Mouse (Mus musculus) colon, adult 2 months (tissue): ENCODE data around the gene Mat2a. TPM values are rescaled to one million over a fixed set of nuclear protein-coding genes. Genes with fewer than 3 reads are reported as not detected.

ENCODE experiments used
- polyA plus RNA-seq: library from polyadenylated mRNA; depleted of rRNA; stranded (reverse); fragments of >200 nt; gene quantifications from 2 replicates; pipeline ENCODE4 v1.2.3, GENCODE M21; 2012; rRNA removed

The Mat2a gene
- 129 and 136 TPM in 2 replicates for polyA plus RNA-seq

DNA sequence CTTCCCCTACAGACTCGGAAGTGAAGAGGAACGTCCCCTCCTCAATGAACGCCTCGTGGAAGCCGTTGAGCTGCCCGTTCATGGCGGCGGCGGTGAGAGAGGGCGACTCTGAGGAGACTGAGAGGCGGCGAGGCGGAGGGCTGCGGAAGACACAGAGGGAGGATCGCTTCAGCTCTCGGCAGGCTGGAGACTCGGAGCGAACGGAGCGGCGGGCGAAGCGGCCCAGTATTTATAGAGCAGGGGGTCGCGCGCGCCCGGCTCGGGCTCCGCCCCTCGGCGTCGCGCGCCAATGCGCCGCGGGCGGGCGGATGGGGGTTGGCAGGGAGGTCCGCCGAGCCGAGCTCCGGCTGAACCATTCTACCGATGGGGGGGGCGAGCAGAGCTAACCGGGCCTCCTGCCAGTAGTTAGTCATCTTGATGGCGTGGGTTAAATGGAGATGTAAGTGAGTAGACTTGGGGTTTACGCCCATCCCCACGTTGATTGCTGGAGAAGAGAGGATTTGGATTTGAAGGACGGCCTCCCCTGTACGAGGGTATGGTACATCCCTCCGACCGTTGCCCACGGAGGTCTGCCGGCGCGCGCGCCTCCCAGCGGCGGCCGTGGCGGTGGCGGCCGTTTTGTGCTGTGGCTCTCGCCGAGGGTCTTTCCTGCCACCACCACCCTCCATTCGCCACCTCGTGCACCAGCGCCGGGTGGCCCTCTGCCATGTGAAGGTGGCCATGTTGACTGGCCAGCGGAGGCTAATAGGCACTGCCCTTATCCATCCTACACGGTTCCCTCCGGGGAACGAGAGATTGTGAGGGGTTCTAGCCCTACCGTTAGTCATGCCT, at the start of gene Mat2a:
TSS of gene Mat2a (minus strand) at position 204 of the 831 bp plus-strand sequence.

DNA sequence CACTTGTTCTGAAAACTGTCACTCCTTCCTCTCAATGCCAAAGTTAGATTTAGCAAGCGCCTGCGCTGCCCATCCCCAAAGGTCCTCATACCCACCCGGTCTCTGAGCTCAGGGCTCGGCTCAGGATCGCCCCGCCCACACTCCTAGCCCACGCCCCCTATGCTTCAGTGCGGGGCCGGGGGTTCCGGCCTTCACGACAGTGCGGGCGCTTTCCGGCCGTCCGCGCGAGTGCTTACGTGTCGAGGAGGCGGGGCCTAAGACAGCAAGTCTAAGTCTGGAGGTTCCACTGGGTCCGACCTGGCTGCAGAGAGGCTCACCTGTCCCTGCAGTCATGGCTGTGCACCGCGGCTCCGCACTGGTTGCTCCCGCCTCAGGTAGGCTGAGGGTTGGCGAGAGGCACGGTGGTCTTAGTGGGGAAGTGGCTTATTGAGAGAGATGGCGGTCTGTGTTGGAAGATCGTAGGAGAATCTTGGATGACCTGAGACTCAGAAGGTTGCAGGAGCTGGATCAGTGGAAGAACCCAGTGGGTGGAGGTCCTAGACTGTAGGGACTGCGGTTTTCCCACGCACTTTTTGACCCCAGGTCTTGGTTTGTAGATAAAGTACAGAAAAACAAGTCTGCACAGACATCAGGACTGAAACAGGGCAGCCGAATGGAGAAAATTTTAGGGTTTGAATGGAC, 25.1 kb downstream of the Mat2a start, which contains the start of gene Ggcx:
TSS of gene Ggcx (plus strand) at position 233 of the 681 bp plus-strand sequence.

DNA sequence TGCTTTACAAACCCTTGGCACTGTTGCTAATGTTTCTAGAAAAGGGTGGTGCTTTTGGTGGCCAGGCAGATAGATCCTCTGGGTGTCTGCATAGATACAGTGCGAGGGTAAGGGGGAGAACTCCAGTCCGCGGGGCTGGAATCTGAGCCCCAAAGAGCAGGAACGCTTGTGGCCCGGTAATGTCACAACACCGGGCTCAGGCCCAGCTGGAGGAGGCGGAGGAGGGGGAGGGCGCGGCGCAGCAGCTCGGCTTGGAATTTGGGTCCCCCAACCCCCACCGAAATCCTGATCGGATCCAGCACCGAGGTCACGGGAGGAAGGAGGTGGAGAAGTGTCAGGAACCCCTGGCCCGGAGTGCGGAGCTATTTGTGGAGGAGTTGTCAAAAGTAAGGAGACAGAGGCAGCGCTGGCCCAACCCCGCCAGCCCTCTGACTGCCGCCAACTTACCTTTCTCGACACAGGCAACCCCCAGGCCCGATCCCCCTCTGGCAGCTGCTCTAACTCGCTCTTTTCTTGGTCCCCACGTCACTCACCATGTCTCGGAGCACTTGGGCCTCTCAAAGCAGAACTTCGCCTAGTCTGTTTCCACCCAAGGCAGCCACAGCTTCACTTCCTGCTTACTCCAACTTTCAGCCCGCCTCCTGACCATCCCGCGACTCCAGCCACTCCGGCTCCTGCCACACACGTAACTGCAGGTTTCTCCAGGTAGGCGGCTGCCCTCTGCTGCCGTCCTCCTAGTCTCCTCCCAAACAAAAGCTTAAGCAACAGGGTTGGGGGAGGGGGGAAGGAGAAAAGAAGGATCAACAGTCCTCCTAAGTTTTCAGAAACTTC, 49.2 kb downstream of the Mat2a start, which contains the start of gene Vamp8:
TSS of gene Vamp8 (minus strand) at position 763 of the 831 bp plus-strand sequence.

Other genes starting within 250 kb of the Mat2a start
- gene Atoh8, start 204.0 kb downstream of the Mat2a start, polyA plus RNA-seq = 10.7 and 12.6 TPM in 2 replicates
- 0.29 and 0.33 TPM in 2 replicates for gene Sftpb, start 134.9 kb downstream of the Mat2a start, polyA plus RNA-seq
- 8.6 and 11.0 TPM in 2 replicates for gene Usp39, start 94.4 kb downstream of the Mat2a start, polyA plus RNA-seq
- gene 0610030E20Rik, start 92.2 kb downstream of the Mat2a start, polyA plus RNA-seq = 15.1 and 16.6 TPM in 2 replicates
- gene Tmem150a, start 84.1 kb downstream of the Mat2a start, polyA plus RNA-seq = 15.4 TPM in 2 replicates
- 63.2 and 74.9 TPM in 2 replicates for gene Rnf181, start 72.6 kb downstream of the Mat2a start, polyA plus RNA-seq
- 6.6 and 9.3 TPM in 2 replicates for gene Vamp5, start 59.1 kb downstream of the Mat2a start, polyA plus RNA-seq
- gene Vamp8, start 48.9 kb downstream of the Mat2a start, polyA plus RNA-seq = 144 and 190 TPM in 2 replicates
- 19.9 and 25.5 TPM in 2 replicates for gene Ggcx, start 25.2 kb downstream of the Mat2a start, polyA plus RNA-seq
- 10.2 and 14.7 TPM in 2 replicates for gene Sh2d6, start 82.1 kb upstream of the Mat2a start, polyA plus RNA-seq
- 60.4 and 63.9 TPM in 2 replicates for gene Capg, start 104.8 kb upstream of the Mat2a start, polyA plus RNA-seq
- gene Elmod3, start 158.9 kb upstream of the Mat2a start, polyA plus RNA-seq = 15.4 and 18.6 TPM in 2 replicates
- gene Retsat, start 158.9 kb upstream of the Mat2a start, polyA plus RNA-seq = 55.1 and 57.3 TPM in 2 replicates
- gene Tgoln1, start 177.4 kb upstream of the Mat2a start, polyA plus RNA-seq = 142 and 172 TPM in 2 replicates